Mouse (Mus musculus) thymus, adult 2 months (tissue): ENCODE results near the gene Gm26992. TPM values are rescaled to one million over a fixed set of nuclear protein-coding genes. Genes with fewer than 3 reads are reported as not detected.

ENCODE experiments used
- DNase-seq: peaks from one replicate; pipeline ENCODE4 v3.0.0; 2021
- H3K27ac ChIP-seq: fragments of 200-500 bp; 2 replicates; pipeline ENCODE4 v1.5.1; 2012; ENCODE audit warnings: low read length, control low read depth; ENCODE audit not compliant: control insufficient read depth, insufficient read depth
- H3K27me3 ChIP-seq: fragments of 200-500 bp; 2 replicates; pipeline ENCODE4 v1.6.1; 2012; ENCODE audit warnings: mild to moderate bottlenecking, low read length, moderate library complexity, mixed read lengths; ENCODE audit not compliant: control insufficient read depth, insufficient read depth
- H3K36me3 ChIP-seq: fragments of 200-500 bp; 2 replicates; pipeline ENCODE4 v1.6.1; 2012; ENCODE audit warnings: mild to moderate bottlenecking, low read length, moderate library complexity; ENCODE audit not compliant: control insufficient read depth, insufficient read depth
- H3K4me1 ChIP-seq: fragments of 200-500 bp; replicated peaks from 2 replicates; pipeline ENCODE4 v1.6.1; 2012; ENCODE audit warnings: low read length; ENCODE audit not compliant: control insufficient read depth, insufficient read depth
- H3K4me3 ChIP-seq: fragments of 200-500 bp; 2 replicates; pipeline ENCODE4 v1.5.1; 2012; ENCODE audit warnings: mild to moderate bottlenecking, low read length, control low read depth, moderate library complexity; ENCODE audit not compliant: control insufficient read depth, insufficient read depth
- CTCF ChIP-seq: fragments of 200-500 bp; IDR thresholded peaks from 2 replicates; pipeline ENCODE4 v1.5.1; 2012; ENCODE audit warnings: mild to moderate bottlenecking, control low read depth, low read length, moderate library complexity, borderline replicate concordance; ENCODE audit not compliant: control insufficient read depth, poor library complexity, insufficient read depth; ENCODE audit errors: extremely low read depth
- POLR2A ChIP-seq: fragments of 200-500 bp; IDR thresholded peaks from 2 replicates; pipeline ENCODE4 v1.6.1; 2012; ENCODE audit warnings: mild to moderate bottlenecking, low read length, control low read depth, moderate library complexity; ENCODE audit not compliant: control insufficient read depth, poor library complexity, insufficient read depth; ENCODE audit errors: extremely low read depth
- WGBS: fragments of 180-500 bp; shearing (Covaris S2); methylation state at CpG from one replicate; pipeline ENCODE4 v1.1.7; 2018; 5-methylcytosine and 5-hydroxymethylcytosine counted together
- polyA plus RNA-seq: library from polyadenylated mRNA; depleted of rRNA; stranded (reverse); fragments of >200 nt; gene quantifications from 2 replicates; pipeline ENCODE4 v1.2.3, GENCODE M21; 2012

Gene Gm26992
- polyA plus RNA-seq, 1 experiment = 0.55 TPM

DNA sequence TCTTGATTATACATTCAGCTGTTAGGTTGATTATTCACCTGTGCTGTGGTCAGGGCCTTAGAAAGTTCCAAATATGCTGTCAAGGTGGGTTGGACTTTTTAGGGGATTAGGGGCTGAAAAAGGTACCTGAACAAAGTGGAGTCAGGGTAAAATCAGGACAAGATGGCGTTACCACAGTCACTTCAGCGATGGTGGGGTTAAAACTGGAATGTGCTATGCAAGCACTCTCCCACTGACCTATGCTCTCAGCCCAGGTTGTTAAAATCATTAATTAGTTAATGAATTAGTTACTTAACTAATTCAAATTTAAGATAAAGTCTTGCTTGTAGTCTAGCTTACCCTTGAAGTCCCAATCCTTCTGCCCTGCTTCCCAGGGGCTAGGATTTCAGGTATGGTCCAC is 78.3 kb downstream of the Gm26992 start:
- no peaks in the 10 kb centered on the region for H3K27me3 ChIP-seq
- H3K36me3 ChIP-seq = no peaks in the 10 kb centered on the region
- 97% methylated on average over 2 of the region's 2 CpGs for WGBS
- TF ChIP-seq CTCF (no peak), POLR2A (no peak)
- H3K4me1 ChIP-seq = no peaks in the 10 kb centered on the region
- DNase-seq = no peak
- H3K4me3 ChIP-seq = no peak overlapping the region
- no peak overlapping the region for H3K27ac ChIP-seq

DNA sequence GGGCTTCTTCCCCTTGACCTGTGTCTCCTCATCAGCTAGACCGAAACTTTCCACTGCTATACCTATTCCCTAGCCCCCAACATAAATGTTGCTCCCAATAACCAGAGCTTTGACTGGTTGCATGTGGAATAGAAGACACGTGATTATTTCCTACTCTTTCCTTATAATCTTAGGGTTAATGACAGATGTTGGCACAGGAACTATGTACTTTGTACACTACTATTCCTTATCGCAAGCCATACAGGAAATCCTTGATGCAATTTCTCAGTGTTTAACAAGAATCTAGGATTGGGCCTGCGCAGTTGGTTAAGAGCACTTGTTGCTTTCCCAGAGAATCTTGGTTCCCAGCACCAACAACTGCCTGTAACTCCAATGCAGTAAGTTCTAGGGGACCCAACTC is 86.4 kb downstream of the Gm26992 start:
- Histone ChIP-seq H3K4me1 (no peaks in the 10 kb centered on the region), H3K27me3 (no peaks in the 10 kb centered on the region), H3K27ac (no peak overlapping the region), H3K4me3 (no peak overlapping the region), H3K36me3 (no peaks in the 10 kb centered on the region)
- TF ChIP-seq CTCF (no peak), POLR2A (no peak)
- DNase-seq = no peak
- 93% methylated on average over 4 of the region's 4 CpGs for WGBS

DNA sequence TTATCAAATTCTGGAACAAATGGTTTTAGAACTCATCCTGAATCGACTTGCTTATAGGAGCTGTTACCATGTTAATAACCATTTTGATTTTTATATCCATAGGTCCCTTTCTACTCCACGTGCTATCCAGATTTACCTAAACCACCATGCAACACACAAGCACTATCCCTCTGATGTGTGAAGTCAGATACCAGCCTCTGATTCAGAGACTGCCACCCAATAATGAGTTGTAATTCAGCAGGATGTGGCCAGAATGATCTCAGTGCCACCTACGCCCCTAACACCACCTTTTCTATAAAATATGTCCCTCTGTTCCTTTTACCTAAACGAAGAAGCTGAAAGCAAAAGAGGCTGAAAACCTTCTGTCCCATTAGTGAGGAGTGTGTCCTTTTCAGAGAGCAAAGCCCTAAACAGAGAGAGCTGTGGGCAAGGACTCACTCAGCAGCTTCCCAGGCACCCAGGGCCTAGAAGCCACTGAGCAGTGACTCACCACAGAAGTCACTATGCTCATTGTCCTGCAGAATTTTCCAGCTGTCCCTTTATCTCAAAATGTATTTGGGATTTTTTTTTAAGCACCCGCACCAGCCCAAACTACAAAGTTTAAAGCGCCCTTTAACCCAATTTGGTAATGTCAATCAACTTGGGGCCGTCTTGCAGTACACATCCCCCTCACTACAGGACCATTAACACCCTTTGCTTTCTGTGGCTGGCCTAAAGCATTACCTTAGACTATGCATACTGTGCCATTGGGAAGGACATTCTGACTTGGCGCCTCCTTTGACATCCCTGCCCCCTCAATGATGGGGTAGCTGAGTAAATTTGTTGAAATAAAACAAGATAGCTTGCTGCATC is 87.6 kb downstream of the Gm26992 start:
- H3K36me3 ChIP-seq = no peaks in the 10 kb centered on the region
- DNase-seq = no peak
- H3K4me1 ChIP-seq = no peaks in the 10 kb centered on the region
- no peak overlapping the region for H3K4me3 ChIP-seq
- H3K27me3 ChIP-seq = no peaks in the 10 kb centered on the region
- no peak for TF ChIP-seq CTCF
- TF ChIP-seq POLR2A = no peak
- no peak overlapping the region for H3K27ac ChIP-seq
- 85% methylated on average over 8 of the region's 8 CpGs for WGBS

- no peak overlapping the region for H3K27ac ChIP-seq
- H3K4me3 ChIP-seq = no peak overlapping the region
- H3K36me3 ChIP-seq = no peaks in the 10 kb centered on the region
- H3K4me1 ChIP-seq = no peaks in the 10 kb centered on the region
- 96% methylated on average over 4 of the region's 4 CpGs for WGBS
- no peaks in the 10 kb centered on the region for H3K27me3 ChIP-seq
- no peak for DNase-seq
- no peak for TF ChIP-seq CTCF
- TF ChIP-seq POLR2A = no peak
Measured at GRCm38 (mm10) chrX:103514782-103515181, 93.0 kb downstream of the Gm26992 start.

- Histone ChIP-seq H3K4me3 (no peak overlapping the region), H3K27ac (no peak overlapping the region), H3K27me3 (no peaks in the 10 kb centered on the region), H3K4me1 (no peaks in the 10 kb centered on the region), H3K36me3 (no peaks in the 10 kb centered on the region)
- 88% methylated on average over 1 of the region's 1 CpGs for WGBS
- DNase-seq = no peak
- TF ChIP-seq CTCF (no peak), POLR2A (no peak)
Measured at GRCm38 (mm10) chrX:103515346-103515745, 93.5 kb downstream of the Gm26992 start.

DNA sequence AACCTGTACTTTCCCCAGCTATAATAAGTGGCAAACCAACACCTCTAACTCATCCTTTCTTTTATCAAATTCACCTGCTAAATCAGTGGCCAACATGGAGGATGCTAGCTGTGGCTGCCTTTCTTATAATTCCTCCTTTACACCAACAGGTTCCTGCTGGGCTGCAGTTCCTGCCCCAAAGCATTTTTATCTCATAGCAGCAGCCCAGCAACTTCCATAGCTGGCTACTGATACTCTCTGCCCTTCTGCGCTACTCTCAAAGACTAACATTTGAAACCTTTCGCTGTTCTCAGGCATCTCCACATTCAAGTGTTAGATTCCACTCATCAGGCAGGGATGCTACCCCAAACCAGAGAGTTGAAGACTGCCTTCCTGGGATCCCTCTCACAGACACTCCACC is 97.0 kb downstream of the Gm26992 start:
- no peaks in the 10 kb centered on the region for H3K27me3 ChIP-seq
- 100% methylated on average over 2 of the region's 2 CpGs for WGBS
- H3K27ac ChIP-seq = no peak overlapping the region

More for the DNA sequence above, 97.0 kb downstream of the Gm26992 start:
- Histone ChIP-seq H3K4me3 (no peak overlapping the region), H3K4me1 (no peaks in the 10 kb centered on the region), H3K36me3 (no peaks in the 10 kb centered on the region)
- DNase-seq = no peak
- TF ChIP-seq CTCF (no peak), POLR2A (no peak)
